Mouse (Mus musculus) CH12.LX (cell line): ENCODE data around the gene Cdca5. TPM values are rescaled to one million over a fixed set of nuclear protein-coding genes. Genes with fewer than 3 reads are reported as not detected.

Experiments used
- DNase-seq: peaks from one replicate; pipeline ENCODE4 v3.0.0-alpha.2; 2013; ENCODE audit errors: extremely low read depth
- H3K27ac ChIP-seq: 2 replicates; pipeline ENCODE4 v1.5.1; 2012; ENCODE audit warnings: low read depth, mild to moderate bottlenecking, control low read depth, moderate library complexity; ENCODE audit not compliant: insufficient read depth
- H3K27me3 ChIP-seq: replicated peaks from 2 replicates; pipeline ENCODE3; 2012; ENCODE audit warnings: inconsistent platforms
- H3K36me3 ChIP-seq, 2 experiments: replicated peaks in 1 of 2; 2 replicates each; pipeline versions ENCODE3 to v1.6.1; 2012; ENCODE audit warnings: inconsistent platforms in 1 of 2, low read length in 1 of 2, mild to moderate bottlenecking in 1 of 2, mixed read lengths in 1 of 2, moderate library complexity in 1 of 2; ENCODE audit not compliant: control insufficient read depth in 1 of 2, insufficient read depth in 1 of 2
- H3K4me1 ChIP-seq, 2 experiments: 2 replicates each; pipeline ENCODE4 v1.6.1; 2012; ENCODE audit warnings: inconsistent platforms in 1 of 2, moderate library complexity in 1 of 2; ENCODE audit not compliant: insufficient read depth in 2 of 2, control insufficient read depth in 1 of 2
- H3K4me2 ChIP-seq: 2 replicates; pipeline ENCODE4 v1.6.1; 2012; ENCODE audit warnings: low read depth, mild to moderate bottlenecking, control low read depth; ENCODE audit not compliant: poor library complexity, insufficient read depth, severe bottlenecking
- H3K4me3 ChIP-seq, 3 experiments: fragments of 150-350 bp in 1 of 3; sonication (generic) in 1 of 3; replicated peaks in 1 of 3; 2 replicates each; pipeline versions ENCODE3 to v1.5.1; 2011 to 2012; ENCODE audit warnings: low read depth in 2 of 3, low read length in 2 of 3, mild to moderate bottlenecking in 2 of 3, moderate library complexity in 2 of 3, control low read depth in 1 of 3, improper control_type of control experiment in 1 of 3, inconsistent platforms in 1 of 3, mixed read lengths in 1 of 3; ENCODE audit not compliant: poor library complexity in 1 of 3
- H3K79me2 ChIP-seq: replicated peaks from 2 replicates; pipeline ENCODE4 v1.6.1; 2012; ENCODE audit warnings: mild to moderate bottlenecking, moderate library complexity; ENCODE audit not compliant: control insufficient read depth, poor library complexity, insufficient read depth, severe bottlenecking; ENCODE audit errors: extremely low read depth
- H3K9ac ChIP-seq: 2 replicates; pipeline ENCODE4 v1.6.1; 2012; ENCODE audit warnings: low read depth, mild to moderate bottlenecking, control low read depth, moderate library complexity; ENCODE audit not compliant: insufficient read depth
- H3K9me3 ChIP-seq: replicated peaks from 2 replicates; pipeline ENCODE3; 2012; ENCODE audit warnings: low read length, inconsistent platforms, mixed read lengths
- BHLHE40 ChIP-seq: IDR thresholded peaks from 2 replicates; pipeline ENCODE4 v1.6.1; 2011; ENCODE audit warnings: mild to moderate bottlenecking, low read depth, low read length, improper control_type of control experiment
- CHD1 ChIP-seq: IDR thresholded peaks from 2 replicates; pipeline ENCODE4 v1.6.1; 2012; ENCODE audit warnings: low read depth, low read length, improper control_type of control experiment, inconsistent platforms
- CHD2 ChIP-seq: IDR thresholded peaks from 2 replicates; pipeline ENCODE4 v1.6.1; 2011; ENCODE audit warnings: low read length, improper control_type of control experiment
- CTCF ChIP-seq, 2 experiments: IDR thresholded peaks in 1 of 2; conservative IDR thresholded peaks in 1 of 2; 2 replicates each; pipeline ENCODE4 v1.5.1; 2011 to 2012; ENCODE audit warnings: low read depth in 2 of 2, low read length in 2 of 2, improper control_type of control experiment in 1 of 2, inconsistent platforms in 1 of 2, mild to moderate bottlenecking in 1 of 2, moderate library complexity in 1 of 2
- E2F4 ChIP-seq: IDR thresholded peaks from 2 replicates; pipeline ENCODE4 v1.6.1; 2011; ENCODE audit warnings: low read depth, low read length, improper control_type of control experiment; ENCODE audit not compliant: insufficient replicate concordance
- ELF1 ChIP-seq: IDR thresholded peaks from 2 replicates; pipeline ENCODE4 v1.6.1; 2014; ENCODE audit warnings: low read depth, mild to moderate bottlenecking, inconsistent platforms, low read length, improper control_type of control experiment
- EP300 ChIP-seq: IDR thresholded peaks from 2 replicates; pipeline ENCODE4 v1.6.1; 2011; ENCODE audit warnings: low read length, improper control_type of control experiment
- ETS1 ChIP-seq: conservative IDR thresholded peaks from 2 replicates; pipeline ENCODE4 v1.6.1; 2012; ENCODE audit warnings: low read depth, mild to moderate bottlenecking, inconsistent platforms, low read length, improper control_type of control experiment, moderate library complexity
- GABPA ChIP-seq: IDR thresholded peaks from 2 replicates; pipeline ENCODE4 v1.6.1; 2012; ENCODE audit warnings: low read depth, low read length, improper control_type of control experiment, inconsistent platforms; ENCODE audit not compliant: insufficient replicate concordance
- HCFC1 ChIP-seq: IDR thresholded peaks from 2 replicates; pipeline ENCODE4 v1.6.1; 2012; ENCODE audit warnings: low read depth, mild to moderate bottlenecking, inconsistent platforms, low read length, improper control_type of control experiment
- IRF4 ChIP-seq: IDR thresholded peaks from 2 replicates; pipeline ENCODE4 v1.6.1; 2014; ENCODE audit warnings: low read depth, mild to moderate bottlenecking, inconsistent platforms, low read length, improper control_type of control experiment
- JUN ChIP-seq: IDR thresholded peaks from 2 replicates; pipeline ENCODE4 v1.6.1; 2011; ENCODE audit warnings: low read depth, mild to moderate bottlenecking, low read length, improper control_type of control experiment, moderate library complexity; ENCODE audit not compliant: insufficient read depth
- JUND ChIP-seq: conservative IDR thresholded peaks from 2 replicates; pipeline ENCODE4 v1.6.1; 2011; ENCODE audit warnings: low read depth, low read length, improper control_type of control experiment
- KAT2A ChIP-seq: IDR thresholded peaks from 2 replicates; pipeline ENCODE4 v1.6.1; 2012; ENCODE audit warnings: low read length, improper control_type of control experiment, inconsistent platforms; ENCODE audit not compliant: insufficient replicate concordance
- MAX ChIP-seq: IDR thresholded peaks from 2 replicates; pipeline ENCODE4 v1.6.1; 2011; ENCODE audit warnings: low read length, improper control_type of control experiment
- MAZ ChIP-seq: IDR thresholded peaks from 2 replicates; pipeline ENCODE4 v1.6.1; 2012; ENCODE audit warnings: low read depth, mild to moderate bottlenecking, inconsistent platforms, low read length, improper control_type of control experiment, moderate library complexity
- MEF2A ChIP-seq: IDR thresholded peaks from 2 replicates; pipeline ENCODE4 v1.6.1; 2014; ENCODE audit warnings: low read depth, mild to moderate bottlenecking, inconsistent platforms, low read length, improper control_type of control experiment, borderline replicate concordance
- MXI1 ChIP-seq: IDR thresholded peaks from 2 replicates; pipeline ENCODE4 v1.6.1; 2011; ENCODE audit warnings: mild to moderate bottlenecking, low read depth, low read length, improper control_type of control experiment
- MYC ChIP-seq: IDR thresholded peaks from 2 replicates; pipeline ENCODE4 v1.6.1; 2011; ENCODE audit warnings: low read depth, mild to moderate bottlenecking, improper control_type of control experiment, low read length
- NRF1 ChIP-seq: IDR thresholded peaks from 2 replicates; pipeline ENCODE4 v1.6.1; 2014; ENCODE audit warnings: low read depth, mild to moderate bottlenecking, inconsistent platforms, low read length, improper control_type of control experiment, moderate library complexity
- PAX5 ChIP-seq: IDR thresholded peaks from 2 replicates; pipeline ENCODE4 v1.6.1; 2012; ENCODE audit warnings: low read length, inconsistent platforms, mixed read lengths
- POLR2AphosphoS2 ChIP-seq: IDR thresholded peaks from 2 replicates; pipeline ENCODE4 v1.6.1; 2011; ENCODE audit warnings: low read depth, low read length, improper control_type of control experiment
- RAD21 ChIP-seq: IDR thresholded peaks from 2 replicates; pipeline ENCODE4 v1.6.1; 2011; ENCODE audit warnings: low read depth, mild to moderate bottlenecking, low read length, improper control_type of control experiment, moderate library complexity
- SIN3A ChIP-seq: IDR thresholded peaks from 2 replicates; pipeline ENCODE4 v1.6.1; 2012; ENCODE audit warnings: low read length, improper control_type of control experiment, inconsistent platforms
- SMC3 ChIP-seq: IDR thresholded peaks from 2 replicates; pipeline ENCODE4 v1.6.1; 2011; ENCODE audit warnings: low read depth, low read length, improper control_type of control experiment
- TCF12 ChIP-seq: IDR thresholded peaks from 2 replicates; pipeline ENCODE4 v1.6.1; 2014; ENCODE audit warnings: low read depth, mild to moderate bottlenecking, inconsistent platforms, low read length, improper control_type of control experiment
- USF1 ChIP-seq: IDR thresholded peaks from 2 replicates; pipeline ENCODE4 v1.6.1; 2014; ENCODE audit warnings: low read depth, mild to moderate bottlenecking, inconsistent platforms, low read length, improper control_type of control experiment
- ZC3H11A ChIP-seq: IDR thresholded peaks from 2 replicates; pipeline ENCODE4 v1.6.1; 2012; ENCODE audit warnings: low read depth, mild to moderate bottlenecking, inconsistent platforms, low read length, improper control_type of control experiment
- ZKSCAN1 ChIP-seq: IDR thresholded peaks from 2 replicates; pipeline ENCODE4 v1.6.1; 2012; ENCODE audit warnings: low read depth, inconsistent platforms, low read length, improper control_type of control experiment, borderline replicate concordance
- ZMIZ1 ChIP-seq: IDR thresholded peaks from 2 replicates; pipeline ENCODE4 v1.6.1; 2012; ENCODE audit warnings: low read depth, mild to moderate bottlenecking, inconsistent platforms, low read length, improper control_type of control experiment
- ZNF384 ChIP-seq: IDR thresholded peaks from 2 replicates; pipeline ENCODE4 v1.6.1; 2012; ENCODE audit warnings: low read depth, low read length, improper control_type of control experiment, inconsistent platforms
- dilution Hi-C: fragments of 300-500 bp; cut with MboI; formaldehyde crosslinking; loops from 2 replicates; pipeline ENCODE4 v1.14.3; 2020; ENCODE audit warnings: low sequenced_read_pairs; ENCODE audit not compliant: extremely low pct_unique_long_range_greater_than_20kb, extremely low pct_ligation_motif_present
- in situ Hi-C: fragments of 300-500 bp; cut with MboI; formaldehyde crosslinking; loops from 3 replicates; pipeline ENCODE4 v1.14.3; 2019; ENCODE audit warnings: low sequenced_read_pairs, low pct_ligation_motif_present, low pct_unique_long_range_greater_than_20kb, mixed read lengths
- polyA plus RNA-seq: library from polyadenylated mRNA; unstranded; fragments of >175 nt; gene quantifications from 2 replicates; pipeline ENCODE4 v1.2.1, GENCODE M21; 2012; ENCODE audit warnings: low read depth; ENCODE audit not compliant: insufficient read length
- total RNA-seq, 2 experiments: library from RNA; depleted of rRNA; stranded (reverse); fragments of 300-350 nt in 1 of 2; fragments of >200 nt in 1 of 2; gene quantifications; 2 replicates each; pipeline ENCODE4 v1.2.3; 2012 to 2014

The Cdca5 gene
- total and polyA plus RNA-seq, 3 experiments: 51.5 to 80.6 (median 62.7) TPM

GRCm38 (mm10) chr19:6117986-6118676 lies 33.3 kb downstream of the Cdca5 start, which contains the start of gene Sac3d1 (continued):
- TF ChIP-seq HCFC1 (peak; percentile 88), KAT2A (peak; percentile 87; the same call in 1 of the 2 replicates), GABPA (no peak; the same call in 1 of the 2 replicates), NRF1 (no peak), IRF4 (peak; percentile 20; the same call in 1 of the 2 replicates), ZC3H11A (no peak), CTCF (conservative IDR thresholded peaks at IDR 0.05 in 1 of 2, IDR thresholded peaks at IDR 0.05 in 1 of 2; ENCODE audit: low read depth in 2 of 2, low read length in 2 of 2) (peak in 1 of 2 experiments; percentile 3; a peak in 1 of 4 replicates), JUN (no peak), JUND (no peak)

- peak overlapping the region; percentile 60 to 90 (median 78) for H3K4me3 ChIP-seq
- in situ Hi-C loops: no loop called here
- TF ChIP-seq MXI1 (no peak), MYC (no peak), USF1 (no peak), ELF1 (no peak), CHD1 (no peak), JUN (no peak), SIN3A (0 out of 2 replicates have a peak, but pooled peaks have one; percentile 2), MAX (no peak), ZC3H11A (no peak), SMC3 (no peak), ZKSCAN1 (no peak), ZMIZ1 (no peak), ETS1 (no peak), ZNF384 (no peak), EP300 (0 out of 2 replicates have a peak, but pooled peaks have one; percentile 23), GABPA (no peak), PAX5 (no peak), E2F4 (no peak), POLR2AphosphoS2 (0 out of 2 replicates have a peak, but pooled peaks have one; percentile 22), TCF12 (no peak), CTCF (conservative IDR thresholded peaks at IDR 0.05 in 1 of 2, IDR thresholded peaks at IDR 0.05 in 1 of 2; ENCODE audit: low read depth in 2 of 2, low read length in 2 of 2) (no peak), BHLHE40 (no peak), IRF4 (peak; percentile 3; the same call in 1 of the 2 replicates), MAZ (no peak), MEF2A (no peak), CHD2 (0 out of 2 replicates have a peak, but pooled peaks have one; percentile 14), RAD21 (no peak)
- TF ChIP-seq, all 38 proteins: peak for 5
Measured at GRCm38 (mm10) chr19:6118677-6119185, 33.9 kb downstream of the Cdca5 start.

More at GRCm38 (mm10) chr19:6118677-6119185, 33.9 kb downstream of the Cdca5 start:
- H3K36me3 ChIP-seq: peaks cover 30 to 68% of the 10 kb centered on the region in 2 experiments
- peak overlapping the region; percentile 37 for H3K4me2 ChIP-seq
- H3K27ac ChIP-seq: peak overlapping the region; percentile 26
- H3K27me3 ChIP-seq: no peaks in the 10 kb centered on the region
- H3K9me3 ChIP-seq: no peaks in the 10 kb centered on the region
- dilution Hi-C loops: no loop called here
- H3K9ac ChIP-seq: peak overlapping the region; percentile 62
- DNase-seq: no peak
- H3K4me1 ChIP-seq: peaks cover 6 to 30% of the 10 kb centered on the region in 2 experiments; a peak in 3 of 4 replicates
- peaks cover 14% of the 10 kb centered on the region for H3K79me2 ChIP-seq
